Mouse (Mus musculus) kidney, postnatal 36 days (tissue): Measurements from ENCODE around the gene Sult2b1.

Experiments used
- DNase-seq, 2 experiments: peaks; one replicate each; pipeline ENCODE4 v3.0.0; 2021 to 2022; ENCODE audit warnings: mixed read lengths in 2 of 2

The Sult2b1 gene

DNA sequence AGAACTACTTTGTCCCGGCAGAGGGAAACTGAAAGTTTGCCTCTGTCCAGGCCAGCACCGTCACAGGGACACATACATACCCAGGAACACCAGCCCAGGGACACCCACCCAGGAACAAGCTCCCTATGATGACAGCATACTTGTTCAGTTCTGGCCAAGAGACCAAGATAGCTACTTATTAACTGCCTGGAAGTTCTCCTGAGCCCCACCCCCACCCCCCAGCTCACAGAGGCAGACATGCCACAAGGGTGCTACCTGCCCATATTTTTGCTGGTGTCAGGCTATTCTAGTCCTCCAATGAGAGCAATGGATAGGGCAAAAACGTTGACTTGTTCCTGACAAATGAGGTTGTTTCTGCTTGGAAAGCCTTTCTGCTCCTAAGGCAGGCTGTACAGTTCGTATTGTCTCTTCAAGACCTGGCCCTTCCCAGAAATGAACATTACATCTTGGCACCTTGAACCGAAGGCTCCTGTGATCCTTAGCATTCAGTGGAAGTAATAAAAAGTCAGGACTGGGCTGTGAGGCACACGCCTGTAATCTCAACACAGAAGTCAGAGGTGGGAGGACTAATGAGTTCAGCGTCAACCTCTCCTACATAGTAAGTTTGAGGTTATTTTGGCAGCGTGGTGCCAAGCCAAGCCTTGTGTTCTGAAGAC lies 13.9 kb downstream of the Sult2b1 start:
- DNase-seq = peak; percentile 20 to 41

DNA sequence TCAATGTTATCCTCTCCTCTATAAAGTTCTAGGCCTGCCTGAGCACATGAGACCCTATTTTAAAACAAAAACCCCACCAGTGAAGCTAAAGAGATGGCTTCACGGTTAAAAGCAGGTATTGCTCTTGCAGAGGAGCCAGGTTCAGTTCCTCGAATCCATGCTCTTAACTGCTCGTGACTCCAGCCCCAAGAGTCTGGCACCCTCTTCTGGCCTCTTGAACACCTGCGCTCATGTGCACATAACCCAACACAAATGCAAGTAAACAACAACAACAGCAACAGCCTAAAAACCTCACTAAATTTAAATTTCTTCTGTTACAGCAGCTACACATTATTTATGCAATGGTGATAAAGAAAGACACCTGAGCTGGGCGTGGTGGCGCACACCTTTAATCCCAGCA lies 17.0 kb downstream of the Sult2b1 start:
- no peak for DNase-seq

DNA sequence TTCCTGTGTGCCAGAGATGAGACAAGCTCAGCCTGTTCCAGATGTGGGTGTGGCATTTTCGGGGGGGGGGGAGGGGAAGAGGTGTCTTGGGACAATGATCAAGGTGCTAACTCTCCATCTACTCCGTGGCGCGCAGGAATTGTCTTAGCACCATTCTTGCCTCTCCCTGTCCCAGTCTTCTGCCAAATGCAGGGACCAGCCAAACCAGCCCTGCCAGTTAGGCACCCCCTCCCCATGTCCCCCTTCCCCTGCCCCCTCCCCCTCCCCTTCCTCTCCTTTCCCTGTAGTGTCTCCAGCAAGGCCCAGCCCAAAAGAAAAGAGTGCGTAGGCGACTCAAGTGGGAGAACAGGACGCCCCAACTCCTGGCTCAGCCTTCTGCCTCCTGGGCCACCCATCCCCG lies 17.7 kb downstream of the Sult2b1 start:
- no peak for DNase-seq

DNA sequence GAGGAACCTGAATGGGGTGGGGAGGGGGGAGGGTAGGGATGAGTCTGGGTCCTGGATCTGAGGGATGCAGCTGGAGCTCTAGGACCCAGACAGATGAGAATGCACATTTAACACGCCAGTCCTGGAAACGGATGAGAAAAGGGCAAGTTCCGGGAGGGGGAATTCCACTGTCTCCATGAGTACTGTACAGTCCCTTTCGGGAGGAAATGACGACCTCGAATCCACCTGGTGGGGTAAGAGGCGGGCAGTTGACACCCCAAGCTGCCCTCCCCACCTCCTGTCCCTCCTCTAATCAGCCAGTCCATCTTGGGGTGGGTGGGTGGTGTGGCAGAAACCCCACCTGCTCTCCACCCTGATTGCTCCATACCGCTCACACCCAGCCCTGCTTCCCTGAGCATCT lies 18.5 kb downstream of the Sult2b1 start:
- DNase-seq = no peak

DNA sequence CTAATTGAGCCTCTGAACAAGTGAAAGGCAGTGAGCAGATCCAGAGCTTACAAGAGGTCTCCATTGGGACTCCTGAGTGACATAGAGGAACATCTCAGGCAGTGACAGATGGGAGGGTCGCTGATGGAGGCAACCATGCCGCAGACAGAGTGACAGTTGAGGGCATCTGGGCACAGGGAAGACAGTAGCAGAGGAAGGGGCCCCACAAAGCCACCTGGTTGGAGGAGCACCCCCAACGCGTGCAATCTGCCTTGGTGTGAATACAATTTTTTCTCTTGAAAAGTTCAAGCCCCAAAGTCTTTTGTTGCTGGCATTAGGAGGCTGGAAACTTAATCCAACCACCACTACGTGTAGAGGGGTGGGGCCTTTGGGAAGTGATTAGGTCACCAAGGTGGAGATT lies 24.3 kb downstream of the Sult2b1 start:
- no peak for DNase-seq

DNA sequence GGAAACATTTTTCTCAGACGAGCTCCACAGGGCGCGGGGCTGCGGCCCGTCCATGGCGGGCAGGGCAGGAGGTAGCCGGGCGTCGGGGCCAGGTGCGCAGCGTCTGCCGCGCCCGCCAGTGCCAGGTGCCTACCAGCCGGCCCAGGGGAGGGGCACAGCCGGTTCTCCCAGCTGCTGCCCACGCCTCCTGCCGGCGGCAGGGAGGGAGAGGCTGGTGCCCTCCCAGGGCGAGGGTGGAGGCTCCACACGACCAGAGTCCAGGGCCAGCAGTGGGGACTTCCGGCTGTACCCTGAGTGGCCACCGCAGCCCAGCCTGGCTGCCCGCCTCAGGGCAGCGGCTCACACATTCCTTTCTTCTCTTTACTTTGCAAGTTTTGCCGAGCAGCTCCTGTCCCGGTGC lies 25.1 kb downstream of the Sult2b1 start:
- DNase-seq = peak; percentile 81 to 86

DNA sequence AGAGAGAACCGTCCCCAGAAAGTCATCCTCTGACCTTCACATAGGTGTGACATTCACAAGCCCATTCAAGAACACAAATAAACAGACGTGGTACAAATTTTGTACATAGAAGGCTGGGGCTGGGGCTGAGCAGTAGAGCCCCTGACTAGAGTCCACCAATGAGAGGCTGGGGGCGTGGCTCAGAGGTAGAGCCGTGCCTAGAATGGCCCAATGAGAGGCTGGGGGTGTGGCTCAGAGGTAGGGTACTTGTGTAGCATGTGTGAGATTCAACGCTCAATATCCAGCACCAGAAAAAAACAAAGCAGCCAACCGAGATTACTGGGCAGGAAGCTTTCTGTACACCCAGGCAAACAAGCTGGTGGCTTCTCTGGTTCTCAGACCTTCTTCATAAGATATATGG lies 28.8 kb downstream of the Sult2b1 start:
- no peak for DNase-seq

DNA sequence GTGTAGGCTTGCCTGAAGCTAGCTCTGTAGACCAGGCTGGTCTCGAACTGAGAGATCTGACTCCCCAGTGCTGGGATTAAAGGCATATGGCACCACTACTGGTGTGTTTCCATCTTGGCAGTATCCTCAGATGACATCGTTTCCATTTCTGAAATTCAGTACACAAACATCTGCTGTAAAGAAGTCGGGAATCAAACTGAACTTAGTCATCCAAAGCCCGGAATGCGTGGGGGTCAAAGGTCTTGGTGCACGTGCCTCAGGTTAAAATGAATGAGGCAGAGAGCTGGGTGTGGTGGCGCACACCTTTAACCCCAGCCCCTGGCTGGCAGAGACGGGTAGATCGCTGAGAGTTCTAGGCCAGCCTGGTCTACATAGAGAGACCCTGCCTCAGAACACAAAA lies 34.3 kb downstream of the Sult2b1 start:
- peak; percentile 29 to 50 for DNase-seq

DNA sequence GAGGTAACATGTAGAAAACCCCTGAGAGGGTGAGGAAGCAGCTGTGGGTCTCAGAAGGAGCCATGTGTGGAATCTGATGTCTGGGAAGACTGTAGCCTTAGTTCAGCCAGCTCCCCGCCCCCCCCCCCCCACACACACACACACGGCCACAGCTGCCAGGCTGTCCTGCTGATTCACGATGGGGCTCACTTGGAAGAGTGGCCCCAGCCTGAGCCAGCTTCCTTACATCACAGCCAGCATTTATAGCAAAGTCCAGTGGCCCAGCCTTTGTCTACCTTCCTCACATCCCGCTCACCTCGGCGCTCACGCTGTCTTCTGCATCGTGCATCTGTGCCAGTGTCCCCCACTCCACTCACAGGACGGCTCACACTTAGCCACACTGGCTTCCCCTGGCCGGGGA lies 35.1 kb downstream of the Sult2b1 start:
- no peak for DNase-seq

DNA sequence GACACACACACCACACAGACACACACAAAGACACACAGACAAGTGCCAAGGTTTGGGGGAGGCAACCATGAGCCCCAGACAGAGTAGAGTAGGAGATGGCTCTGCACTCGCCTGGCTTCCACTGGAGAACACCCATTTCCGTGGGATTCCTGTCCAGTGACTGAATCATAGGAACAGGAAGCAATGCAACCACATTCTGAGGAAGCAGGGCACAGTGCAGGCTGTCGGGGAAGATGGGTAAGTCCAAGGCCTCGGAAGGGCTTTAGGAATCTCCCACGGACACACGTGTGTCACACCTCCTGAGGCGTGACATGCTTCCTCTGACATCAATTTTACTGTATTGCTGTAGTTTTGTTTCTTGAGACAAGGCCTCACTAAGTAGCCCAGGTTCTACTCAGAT lies 36.4 kb downstream of the Sult2b1 start:
- peak; percentile 25 to 38 for DNase-seq

DNA sequence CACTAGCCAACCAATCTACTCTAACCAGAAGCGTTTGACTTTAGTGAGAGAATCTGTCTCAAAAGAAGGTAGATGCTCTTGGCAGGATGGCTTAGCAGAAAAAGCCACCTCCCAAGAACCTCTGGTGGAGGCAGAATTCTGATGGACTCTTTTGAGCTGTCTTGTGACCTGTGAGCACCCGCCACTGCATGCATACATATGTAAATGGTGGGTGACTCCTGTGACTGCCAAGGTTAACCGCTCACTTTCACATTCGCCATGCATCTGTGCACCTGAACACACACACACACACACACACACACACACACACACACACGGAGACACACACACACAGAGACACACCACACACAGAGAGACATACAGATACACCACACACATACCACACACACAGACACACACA lies 37.0 kb downstream of the Sult2b1 start:
- no peak for DNase-seq

DNA sequence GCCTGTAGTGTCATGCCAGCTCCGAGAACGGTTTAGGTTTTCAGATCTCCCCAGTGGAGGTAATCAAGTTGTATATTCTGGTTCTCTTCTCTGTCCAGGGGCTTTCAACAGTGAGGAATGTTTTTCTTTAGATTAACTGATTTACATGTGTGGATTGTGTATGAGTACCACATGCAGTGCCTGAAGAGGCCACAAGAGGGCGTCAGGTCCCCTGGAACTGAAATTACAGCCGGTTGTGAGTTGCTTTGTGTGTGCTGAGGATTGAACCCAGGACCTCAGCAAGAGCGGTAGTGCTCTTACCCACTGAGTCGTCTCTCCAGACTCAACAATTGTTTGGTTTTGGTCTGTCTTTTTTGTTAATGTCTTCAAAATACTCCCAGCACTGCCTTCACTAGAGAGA lies 38.0 kb downstream of the Sult2b1 start:
- no peak for DNase-seq

DNA sequence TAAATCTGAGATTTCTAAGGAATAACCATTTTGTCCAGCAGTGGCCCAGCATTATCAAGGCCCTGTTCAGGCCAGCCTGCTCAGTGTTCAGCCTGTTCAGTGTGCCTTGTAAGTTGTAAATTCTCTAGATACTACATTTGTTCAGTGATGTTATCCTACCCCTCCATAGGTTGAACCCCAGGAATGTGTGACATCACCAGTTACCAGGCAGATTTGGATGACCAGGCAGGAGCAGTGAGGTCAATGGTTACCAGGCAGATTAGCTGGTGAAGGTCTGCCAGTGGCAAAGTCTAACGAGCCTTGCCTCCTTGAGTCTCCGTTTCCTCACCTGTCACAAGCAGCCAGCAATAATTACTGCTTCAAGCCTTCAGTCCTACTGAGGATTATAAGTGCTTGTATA lies 40.1 kb downstream of the Sult2b1 start:
- peak; percentile 80 to 91 for DNase-seq

DNA sequence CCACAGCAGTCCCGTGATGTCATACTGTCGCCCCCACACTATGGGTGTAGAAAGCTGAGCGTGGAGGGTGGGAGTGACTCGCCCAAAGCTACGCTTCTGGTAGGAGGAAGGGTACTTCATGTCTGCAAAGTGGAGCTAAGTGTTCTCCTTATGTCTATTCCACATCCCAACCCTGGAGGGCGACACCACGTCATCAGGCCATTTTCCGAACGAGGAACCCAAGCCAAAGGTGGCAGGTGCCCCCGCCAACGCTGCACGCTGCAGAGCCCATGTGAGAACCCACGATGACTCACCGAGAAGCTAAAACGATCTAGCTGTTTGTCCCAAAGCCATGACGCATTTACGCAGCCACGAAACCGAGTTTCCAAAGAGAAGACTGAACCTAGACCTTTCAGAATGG lies 42.1 kb downstream of the Sult2b1 start:
- peak in 1 of 2 experiments; percentile 37 for DNase-seq

DNA sequence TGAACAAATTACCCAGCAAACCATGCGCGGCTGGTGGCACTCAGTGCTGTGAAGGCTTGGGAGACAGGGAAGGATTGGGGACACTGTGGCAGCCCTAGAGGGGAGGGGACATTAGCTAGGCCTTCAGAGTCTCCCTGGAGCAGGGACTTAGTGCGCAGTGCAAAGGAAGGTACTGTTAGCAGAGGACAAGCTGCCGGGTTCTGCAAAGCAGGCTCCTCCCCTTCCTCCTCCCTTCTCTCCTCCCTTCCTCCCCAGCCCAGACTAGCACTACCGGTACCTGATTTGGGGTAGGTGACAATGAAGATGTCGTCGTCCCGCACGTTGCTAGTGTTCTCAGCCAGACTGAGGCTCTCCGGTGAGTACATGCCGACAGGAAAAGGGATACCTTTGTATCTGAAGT lies 42.7 kb downstream of the Sult2b1 start:
- DNase-seq = no peak

DNA sequence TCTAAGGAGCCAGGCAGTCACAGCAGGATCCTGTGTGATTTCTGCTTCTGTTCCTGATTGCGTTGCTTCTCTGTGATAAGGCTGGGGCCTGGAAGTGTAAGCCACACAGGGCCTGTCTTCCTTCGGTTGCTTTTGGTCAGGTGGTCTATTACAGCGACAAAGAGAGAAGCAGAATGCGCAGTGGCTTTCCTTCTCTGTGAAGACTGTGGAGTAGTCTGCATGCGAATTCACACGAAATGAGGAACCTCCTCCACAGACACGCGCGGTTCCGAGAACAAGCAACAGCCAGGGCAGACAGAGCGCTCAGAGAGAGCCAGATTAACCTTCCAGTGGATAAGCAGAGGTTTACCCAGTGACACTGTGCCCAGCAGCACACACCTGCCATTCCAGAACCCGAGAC lies 43.2 kb downstream of the Sult2b1 start:
- DNase-seq = no peak

DNA sequence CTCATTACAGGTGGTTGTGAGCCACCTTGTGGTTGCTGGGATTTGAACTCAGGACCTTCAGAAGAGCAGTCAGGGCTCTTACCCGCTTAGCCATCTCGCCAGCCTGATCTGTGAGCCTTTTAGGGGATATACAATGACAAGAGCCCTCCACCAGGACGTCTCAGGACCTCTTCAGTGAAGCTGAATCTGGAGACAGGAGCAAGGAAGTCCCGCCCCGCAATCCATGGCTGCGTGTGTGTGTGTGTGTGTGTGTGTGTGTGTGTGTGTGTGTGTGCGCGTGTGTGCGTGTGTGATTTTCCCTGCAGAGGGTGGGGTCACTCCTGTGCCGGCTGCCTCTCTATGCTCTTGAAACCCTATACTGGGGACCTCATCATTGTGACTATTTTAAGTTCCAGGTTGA lies 44.6 kb downstream of the Sult2b1 start:
- no peak for DNase-seq

DNA sequence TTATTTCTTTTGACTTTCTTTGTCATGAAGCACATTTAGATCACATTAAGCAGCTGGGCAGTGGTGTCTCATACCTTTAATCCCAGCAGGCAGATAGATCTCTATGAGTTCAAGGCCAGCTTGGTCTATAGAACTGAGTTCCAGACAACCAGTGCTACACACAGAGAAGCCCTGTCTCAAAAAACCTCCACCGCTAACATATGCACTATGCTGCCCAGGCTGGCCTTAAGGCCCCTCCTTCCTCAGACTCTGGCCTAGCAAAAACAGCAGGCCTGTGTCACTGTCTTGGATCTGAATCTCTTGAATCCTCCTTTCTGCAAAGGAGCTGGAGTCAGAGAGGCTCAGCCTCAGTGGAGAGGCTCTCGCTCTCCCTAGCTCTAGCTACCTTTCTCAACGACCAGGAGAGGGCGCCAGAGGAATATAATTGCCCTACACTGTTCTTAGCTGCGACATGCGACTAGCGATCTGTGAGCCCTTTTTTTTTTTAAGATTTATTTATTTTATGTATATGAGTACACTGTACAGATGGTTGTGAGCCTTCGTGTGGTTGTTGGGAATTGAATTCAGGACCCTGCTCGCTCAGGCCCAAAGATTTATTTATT lies 45.2 kb downstream of the Sult2b1 start:
- DNase-seq = peak; percentile 89 to 94

DNA sequence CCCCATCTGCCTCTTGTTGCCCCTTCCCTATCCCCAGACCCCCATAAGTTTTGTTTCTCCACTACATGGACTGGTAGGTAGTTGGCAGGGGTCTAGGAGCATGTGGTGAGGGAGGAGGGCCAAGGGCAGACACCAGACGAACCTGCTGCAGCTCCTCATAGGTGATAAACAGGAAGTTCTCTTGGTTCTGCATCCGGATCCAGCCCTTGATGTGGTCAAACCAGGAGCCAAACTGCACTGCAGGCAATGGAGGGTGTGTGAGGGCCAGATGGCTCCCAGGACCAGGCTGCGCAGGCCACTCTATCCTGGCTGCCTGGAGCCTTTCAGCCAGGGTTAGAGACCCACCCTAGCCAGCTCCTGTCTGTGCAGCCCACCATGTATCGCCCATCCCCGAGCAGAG lies 51.0 kb downstream of the Sult2b1 start:
- no peak for DNase-seq

DNA sequence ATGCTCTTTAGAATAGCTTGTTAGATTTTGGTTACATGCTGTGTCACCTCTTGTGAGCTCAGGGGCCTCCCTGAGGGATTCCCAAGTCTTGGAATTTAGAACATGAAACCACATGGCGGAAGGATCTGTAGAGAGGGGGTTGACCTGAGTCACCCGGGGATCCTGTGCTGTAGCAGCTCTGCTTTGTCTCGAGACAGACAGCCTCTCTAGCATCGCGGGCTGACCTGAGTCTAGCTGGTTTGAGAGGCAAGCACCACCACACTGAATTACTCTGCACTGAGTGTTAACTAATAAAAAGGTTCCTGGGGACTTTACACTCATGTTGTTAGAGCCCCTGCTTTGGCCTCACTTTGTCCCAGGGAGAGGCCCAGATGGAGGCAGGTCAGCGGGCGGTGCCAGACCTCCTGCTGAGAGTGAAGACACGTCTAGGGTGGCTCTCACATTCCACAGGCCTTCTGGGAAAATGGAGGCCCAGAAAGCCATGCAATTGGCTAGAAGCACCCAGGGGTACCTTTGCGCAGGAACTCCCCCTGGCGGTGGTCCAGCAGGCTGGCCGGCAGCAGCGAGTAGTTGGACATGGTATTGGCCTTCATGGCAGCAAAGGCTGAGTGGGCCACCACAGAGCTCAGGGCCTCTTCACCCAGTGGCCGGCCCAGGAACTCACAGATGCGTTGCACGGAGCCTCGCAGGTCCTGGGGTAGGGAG lies 53.6 kb downstream of the Sult2b1 start:
- peak; percentile 49 to 77 for DNase-seq

DNA sequence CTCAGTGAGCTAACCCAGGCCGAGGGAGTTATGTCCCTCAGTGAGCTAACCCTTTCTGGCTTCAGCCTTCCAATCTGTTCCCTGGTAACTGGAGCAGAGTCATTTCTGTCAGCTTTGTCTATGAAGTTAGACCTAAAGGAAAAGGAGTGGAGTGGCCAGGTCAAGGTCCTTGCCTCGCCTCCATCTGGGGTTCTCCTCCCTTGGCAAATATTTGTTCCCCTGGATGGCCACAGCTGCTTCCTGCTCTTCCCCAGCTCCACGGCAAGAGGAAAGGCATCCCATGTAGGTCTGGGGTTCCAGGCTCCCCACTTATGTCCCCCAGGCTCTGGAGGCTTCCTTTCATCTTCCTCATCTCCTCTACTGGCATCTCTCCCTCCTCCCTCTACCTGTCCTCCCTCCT lies 56.8 kb downstream of the Sult2b1 start:
- DNase-seq = no peak

DNA sequence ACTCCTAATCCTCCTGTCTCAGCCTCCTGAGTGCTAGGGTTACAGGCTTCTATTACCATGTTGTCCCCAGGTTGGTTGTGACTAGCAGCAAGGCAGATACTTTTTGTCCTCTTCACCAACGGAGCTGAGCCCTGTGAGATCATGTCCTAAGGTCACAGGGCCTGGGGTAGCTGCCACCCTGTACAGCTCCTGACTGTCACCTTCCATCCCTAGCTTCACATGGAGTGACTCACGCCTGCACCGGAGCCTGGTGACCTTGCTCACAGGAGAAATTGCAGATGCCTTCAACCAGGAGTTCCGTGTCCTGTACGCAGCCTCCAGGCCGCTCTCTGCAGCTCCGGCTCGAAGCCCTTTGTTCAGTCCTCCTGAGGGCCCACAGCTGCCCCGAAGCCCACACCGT lies 58.0 kb downstream of the Sult2b1 start:
- DNase-seq = no peak

DNA sequence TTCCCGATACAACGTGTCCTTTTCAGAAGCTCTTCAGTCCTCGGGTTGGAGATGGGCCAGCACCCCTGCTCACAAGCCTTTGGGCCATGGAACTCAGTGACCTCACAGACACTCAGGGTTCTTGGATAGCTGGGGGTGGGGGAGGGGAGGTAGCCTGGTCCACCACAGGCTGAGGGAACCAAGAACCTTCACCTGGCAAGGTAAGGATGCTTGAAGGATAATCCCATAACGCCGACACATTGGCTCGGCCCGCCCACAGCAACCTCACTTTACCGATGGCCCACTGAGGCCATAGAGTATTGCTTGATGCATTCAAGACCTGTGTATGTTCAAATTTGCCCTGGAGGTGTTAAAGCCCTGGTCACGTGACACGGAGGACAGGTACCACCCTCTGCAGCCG lies 58.8 kb downstream of the Sult2b1 start, which contains the start of gene Spaca4:
Spaca4 (minus strand) TSS at position 101 of the 400 bp plus-strand sequence.
- no peak for DNase-seq

DNA sequence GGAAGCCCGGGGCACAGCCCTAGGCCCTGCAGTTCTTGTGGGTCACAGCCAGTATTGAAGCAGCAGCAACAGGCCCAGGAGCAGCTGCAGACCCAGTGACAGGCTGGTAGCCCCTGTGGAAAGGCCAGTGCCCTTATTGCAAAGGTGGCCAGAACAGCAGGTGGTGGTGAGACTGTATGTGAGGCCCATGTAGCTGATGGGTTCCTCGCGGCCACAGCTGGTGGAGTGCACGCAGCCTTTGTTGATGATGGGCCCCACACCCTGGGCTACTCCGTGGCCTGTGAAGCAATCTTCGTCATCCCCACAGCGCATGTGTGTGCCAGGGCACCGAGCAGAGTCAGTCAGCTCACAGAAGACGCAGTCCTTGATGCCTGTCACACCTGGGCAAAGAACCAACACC lies 59.3 kb downstream of the Sult2b1 start:
- DNase-seq = no peak
